Mouse (Mus musculus) central nervous system, embryonic 11.5 days (tissue): ENCODE data around the gene Kl. TPM values are rescaled to one million over a fixed set of nuclear protein-coding genes. Genes with fewer than 3 reads are reported as not detected.

Experiments used
- polyA plus RNA-seq: library from polyadenylated mRNA; depleted of rRNA; stranded (reverse); fragments of >200 nt; gene quantifications from 2 replicates; pipeline ENCODE4 v1.2.3, GENCODE M21; 2012; rRNA removed

Gene Kl
- 0.17 and 0.23 TPM in 2 replicates for polyA plus RNA-seq

DNA sequence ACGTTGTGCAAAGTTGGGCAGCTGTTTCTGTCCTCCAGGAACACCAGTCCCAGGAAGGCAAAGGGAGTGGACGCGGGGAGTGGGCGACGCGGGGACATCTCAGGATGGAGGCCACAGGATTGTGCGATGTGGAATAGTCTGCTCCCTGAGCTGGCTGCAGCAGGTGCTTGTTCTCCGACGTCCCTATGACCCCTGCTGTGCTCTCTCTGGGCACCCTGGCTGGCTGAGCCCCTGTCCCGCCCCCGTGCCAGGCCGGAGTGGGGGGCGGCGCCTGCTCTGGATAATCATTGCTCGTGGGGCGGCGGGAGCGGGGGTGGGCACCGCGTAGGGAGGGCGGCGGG is at the start of gene Kl:
Gene Kl, plus strand, starts transcription at position 280 of the 341 bp plus-strand sequence.

